ENCODE assay signal across 16 mouse cellular contexts in the genomic region with DNA sequence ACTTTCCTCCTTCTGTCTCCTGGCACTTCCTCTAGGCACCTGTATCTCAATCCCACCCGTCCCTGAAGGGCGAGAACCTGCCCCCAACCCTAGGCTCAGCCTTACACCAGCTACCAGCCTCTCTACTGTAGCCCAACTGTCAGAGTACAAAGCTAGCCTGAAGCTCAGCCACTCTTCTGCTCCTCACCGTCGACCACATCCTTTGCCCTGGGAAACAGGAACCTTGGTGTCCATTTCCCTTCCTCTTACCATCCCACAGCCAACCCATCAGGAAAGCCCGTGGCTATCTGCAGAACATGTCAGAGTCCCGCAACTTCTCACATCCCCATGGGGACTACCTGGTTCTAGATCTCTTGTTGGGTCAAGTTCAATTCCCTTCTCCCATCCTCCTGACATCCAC.
"Had no signal": no experiment of that assay in that cellular context is flagged by ENCODE, and none has a peak within 500 bp of the region (broad histone marks: within the 10 kb centered on the region; RNA-seq: fewer than 3 reads in every experiment).

No protein-coding gene starts in this region.

- DNase-seq: kidney, postnatal 10 days; kidney, postnatal 4 days; liver; liver, embryonic 13.5 days; liver, postnatal 0 days; lung, postnatal 36 days; right cerebral cortex, postnatal 14 days; thymus, adult 2 months; thymus, postnatal 25 days had no signal

- H3K27ac ChIP-seq: layer of hippocampus, adult 2 months; limb, embryonic 12.5 days; liver, embryonic 13.5 days; lung, embryonic 15.5 days; midbrain, embryonic 12.5 days; stomach, embryonic 15.5 days had no signal

- H3K9me3 ChIP-seq: limb, embryonic 12.5 days; liver, embryonic 13.5 days; lung, embryonic 15.5 days; midbrain, embryonic 12.5 days; stomach, embryonic 15.5 days had no signal

- ATAC-seq: liver, postnatal 0 days; midbrain, embryonic 16.5 days had no signal

- H3K4me3 ChIP-seq: layer of hippocampus, adult 2 months; limb, embryonic 12.5 days; liver, embryonic 13.5 days; lung, embryonic 15.5 days; megakaryocyte, embryonic 14.5 days; midbrain, embryonic 12.5 days; stomach, embryonic 15.5 days had no signal

- H3K36me3 ChIP-seq: limb, embryonic 12.5 days; liver, embryonic 13.5 days; lung, embryonic 15.5 days; midbrain, embryonic 12.5 days; stomach, embryonic 15.5 days had no signal

- H3K27me3 ChIP-seq: lung, embryonic 15.5 days; midbrain, embryonic 12.5 days; stomach, embryonic 15.5 days had no signal

- H3K4me2 ChIP-seq: limb, embryonic 12.5 days; liver, embryonic 13.5 days; lung, embryonic 15.5 days; midbrain, embryonic 12.5 days; stomach, embryonic 15.5 days had no signal

- H3K9ac ChIP-seq: limb, embryonic 12.5 days; liver, embryonic 13.5 days; liver, postnatal 0 days; lung, embryonic 15.5 days; midbrain, embryonic 12.5 days; stomach, embryonic 15.5 days had no signal
